Mouse (Mus musculus) cerebellum, postnatal 25 days (tissue): ENCODE measurements around the gene Lrrc23.
"Not testable (repeated sequence)": the region's sequence is repeated elsewhere in the genome, so short reads cannot be mapped to it uniquely, and the experiment has no call there.

Source experiments
- DNase-seq, 2 experiments: peaks; one replicate each; pipeline ENCODE4 v3.0.0; 2021; ENCODE audit warnings: mixed read lengths in 2 of 2

Gene Lrrc23

DNA sequence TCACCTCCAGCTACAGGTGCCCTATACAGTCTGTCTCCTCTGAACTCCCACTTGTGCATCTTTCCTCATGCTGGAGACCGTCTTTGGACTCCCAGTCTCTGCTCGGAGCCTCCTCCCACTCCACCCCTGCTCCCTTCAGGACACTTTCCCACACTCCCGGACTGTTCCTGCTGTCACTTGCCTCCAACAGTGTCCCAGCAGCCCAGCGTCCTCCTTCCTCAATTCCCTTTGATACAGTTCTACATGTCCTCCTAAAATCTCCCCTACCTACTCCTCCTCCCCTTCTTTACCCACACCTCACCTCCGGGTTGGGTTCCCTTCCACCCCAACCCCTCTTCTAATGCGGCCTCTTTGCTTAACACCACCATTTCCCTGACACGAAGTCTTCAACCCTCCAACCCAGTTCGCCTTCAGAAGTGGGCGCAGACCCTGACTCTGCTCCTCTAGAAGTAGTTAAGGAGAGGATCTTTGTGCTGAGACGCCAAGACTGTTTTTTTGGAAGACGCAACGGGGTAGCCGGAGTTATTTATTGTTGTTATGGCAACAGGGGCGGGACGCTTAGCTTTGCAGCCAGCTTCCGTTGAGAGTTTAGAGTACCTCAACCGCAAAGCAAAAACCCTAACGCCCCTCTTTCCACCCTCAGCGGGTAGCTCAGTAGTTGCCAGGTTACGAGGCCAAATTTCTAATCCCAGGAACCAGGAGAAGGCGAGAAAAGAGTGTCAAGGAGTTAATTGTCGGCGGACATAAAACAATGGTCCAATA is at the start of gene Lrrc23:
Gene Lrrc23 (minus strand): TSS at position 506 of the 762 bp plus-strand sequence.
- peak; percentile 52 to 61 for DNase-seq

- peak; percentile 38 to 53 for DNase-seq
These were observed 48.6 kb upstream of the Lrrc23 start for GRCm38 (mm10) chr6:124828101-124828592.

- DNase-seq: no peak
These were observed 42.5 kb upstream of the Lrrc23 start for GRCm38 (mm10) chr6:124822049-124822448.

DNA sequence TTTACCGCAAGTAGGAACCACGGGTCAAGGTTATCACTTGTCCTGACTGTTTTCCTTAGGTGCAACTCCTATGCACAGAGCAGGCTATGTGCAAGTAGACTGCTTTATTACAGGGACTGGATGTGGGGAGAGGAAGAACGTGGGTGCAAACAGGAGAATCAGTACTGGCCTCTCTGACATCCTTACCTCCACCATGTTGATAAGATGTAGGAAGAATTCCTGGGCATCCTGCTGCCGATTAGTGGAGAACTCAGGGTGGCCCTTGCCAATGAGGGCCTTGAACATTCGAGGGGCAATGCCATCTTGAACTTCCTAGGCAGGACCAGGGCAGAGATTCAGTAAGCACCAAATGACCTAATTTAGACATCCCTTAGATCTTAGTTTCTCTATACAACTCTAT is 41.4 kb upstream of the Lrrc23 start:
- DNase-seq: no peak

DNA sequence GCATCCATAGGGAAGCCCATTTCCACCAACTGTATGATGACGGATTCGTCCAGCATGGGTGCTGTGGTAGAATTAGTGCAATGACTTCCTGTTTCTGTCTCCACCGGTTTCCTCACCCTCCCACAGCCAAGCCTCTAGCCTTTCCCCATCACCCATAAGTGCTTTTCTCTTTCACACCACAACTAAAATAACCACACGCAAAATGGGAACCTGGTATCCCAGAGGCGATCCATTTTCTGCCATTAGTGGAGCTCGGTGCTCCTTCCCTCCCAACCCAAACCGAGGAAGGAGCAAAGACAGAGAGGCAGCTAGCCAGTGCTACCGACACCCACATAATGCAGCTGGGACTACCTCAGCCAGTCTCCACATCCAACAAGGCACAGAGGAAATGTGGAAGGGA is 38.4 kb upstream of the Lrrc23 start:
- DNase-seq: no peak

DNA sequence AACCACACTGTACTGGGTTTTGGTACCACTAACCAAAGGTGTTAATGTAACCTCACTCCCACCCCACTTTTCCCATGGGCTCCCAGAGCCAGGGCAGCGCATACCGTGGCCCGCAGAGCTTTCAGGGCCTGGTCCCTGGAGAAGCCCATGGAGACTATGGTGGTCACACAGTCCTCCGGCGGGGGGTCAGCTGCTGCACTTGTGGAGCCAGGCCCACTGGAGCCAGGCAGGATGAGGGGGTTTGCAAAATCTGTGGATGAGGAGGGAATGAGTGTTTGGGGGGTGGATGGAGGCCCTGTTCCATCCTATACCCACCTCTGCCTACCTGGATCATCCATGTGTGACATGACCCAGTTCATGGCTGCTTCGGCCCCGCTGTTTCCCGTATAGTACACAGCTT is 38.0 kb upstream of the Lrrc23 start:
- no peak for DNase-seq

- no peak for DNase-seq
These were observed 37.6 kb upstream of the Lrrc23 start for GRCm38 (mm10) chr6:124817125-124817524.

DNA sequence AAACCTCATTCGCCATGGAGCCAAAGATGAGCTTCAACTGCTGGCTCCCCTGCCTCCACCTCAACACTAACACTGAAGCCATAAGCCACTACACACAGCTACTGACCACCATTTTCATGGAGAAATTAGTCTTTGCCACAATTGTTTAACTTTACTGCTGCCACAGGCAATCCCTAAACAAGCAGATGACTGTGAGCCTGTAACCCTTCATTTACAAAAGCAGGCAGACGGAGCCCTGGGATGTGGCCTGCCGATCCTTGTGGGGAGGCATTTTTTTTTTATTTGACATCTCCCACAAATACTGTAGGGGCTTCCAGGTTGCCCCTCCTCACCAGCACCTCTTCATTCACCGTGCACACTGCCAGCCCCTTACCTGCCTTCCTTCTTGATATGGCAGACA is 37.1 kb upstream of the Lrrc23 start:
- no peak for DNase-seq

DNA sequence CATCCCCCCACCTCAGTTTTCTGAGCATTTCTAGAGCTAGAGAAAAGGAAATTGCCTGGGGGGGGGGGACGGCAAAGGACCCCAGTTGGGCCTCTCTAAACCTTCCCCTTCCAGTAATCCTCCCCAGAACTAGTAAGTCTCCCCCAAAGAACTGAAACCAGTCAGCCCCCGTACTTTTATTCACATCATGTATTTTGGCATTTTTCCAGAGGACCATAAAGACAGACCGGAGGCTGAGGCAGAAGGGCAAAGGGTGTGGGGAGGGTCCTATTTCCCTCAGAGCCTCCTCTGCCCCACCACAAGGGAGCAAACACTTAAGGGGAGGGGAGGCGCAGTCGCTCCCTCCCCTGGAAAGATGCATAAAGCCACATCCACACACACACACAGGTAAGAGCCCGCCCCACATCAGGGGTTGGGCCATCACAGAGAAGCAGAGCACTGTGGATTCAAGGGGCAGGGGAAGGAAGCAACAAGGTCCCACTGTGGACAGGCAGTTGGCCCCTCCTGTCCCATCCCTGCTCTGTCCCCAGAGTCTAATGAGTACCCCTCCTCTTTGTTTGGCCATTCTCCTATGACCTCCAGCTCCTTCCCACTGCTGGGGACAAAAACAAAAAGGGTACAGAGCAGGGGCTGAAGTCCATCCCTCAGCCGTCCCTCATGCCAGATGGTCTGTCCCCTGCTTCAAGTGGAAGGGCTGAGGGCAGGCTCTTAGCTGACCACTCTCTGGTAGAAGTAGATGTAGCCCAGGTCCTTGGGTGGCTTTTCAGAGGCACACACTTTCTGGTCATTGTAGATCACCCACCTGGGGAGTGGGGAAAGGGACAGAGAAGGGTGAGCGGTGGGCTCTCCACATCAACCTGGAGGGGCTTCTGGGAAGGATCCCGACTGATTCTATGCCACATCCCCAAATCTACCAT is 35.6 kb upstream of the Lrrc23 start:
- DNase-seq: no peak

- DNase-seq: no peak
These were observed 34.9 kb upstream of the Lrrc23 start for GRCm38 (mm10) chr6:124814448-124814847.

DNA sequence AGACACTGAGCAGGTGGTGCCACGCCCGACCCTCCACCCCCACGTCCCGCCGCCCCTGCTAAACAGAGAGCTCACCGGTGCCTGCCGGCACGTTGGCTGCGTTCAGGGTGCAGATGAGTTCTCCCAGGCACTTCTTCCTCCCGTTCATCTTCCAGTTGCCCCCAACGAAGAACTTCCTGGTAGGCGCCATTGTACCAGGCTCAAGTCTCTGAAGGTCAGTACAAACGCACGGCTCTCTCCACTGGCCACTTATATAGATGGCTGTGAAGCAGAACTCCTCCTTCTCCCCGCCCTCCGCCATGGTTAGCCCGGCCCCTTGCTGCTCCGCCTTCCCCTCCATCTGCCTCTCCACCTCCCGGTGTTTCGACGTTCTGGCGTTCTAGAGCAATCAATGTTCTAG is 34.4 kb upstream of the Lrrc23 start, which contains the start of gene Tpi1:
Gene Tpi1 (minus strand): TSS at position 364 of the 400 bp plus-strand sequence.
- peak; percentile 93 to 94 for DNase-seq

DNA sequence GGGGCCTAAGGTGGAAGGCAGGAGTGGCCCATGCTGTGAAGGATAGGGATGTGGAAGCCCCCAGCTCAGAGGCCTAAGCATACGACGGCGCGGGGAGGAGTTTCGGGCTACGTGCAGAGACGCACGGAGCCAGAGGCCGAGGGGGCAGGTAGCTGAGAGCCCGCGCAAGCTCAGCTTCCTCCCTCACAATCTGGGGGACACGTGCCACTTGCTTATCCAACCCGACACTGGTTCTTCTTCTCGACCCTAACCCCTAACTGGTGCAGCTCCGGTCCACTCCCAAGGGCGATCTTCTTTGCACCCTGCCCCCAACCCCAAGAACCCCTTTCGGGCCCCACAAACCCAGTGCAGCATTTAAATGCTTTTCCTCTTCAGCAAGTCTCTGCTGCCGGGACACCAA is 34.0 kb upstream of the Lrrc23 start:
- DNase-seq: peak; percentile 79 to 86

- DNase-seq: peak in 1 of 2 experiments; percentile 48
These were observed 33.3 kb upstream of the Lrrc23 start for GRCm38 (mm10) chr6:124812848-124813247.

GRCm38 (mm10) chr6:124811701-124812560 is 32.4 kb upstream of the Lrrc23 start:
- no peak for DNase-seq

DNA sequence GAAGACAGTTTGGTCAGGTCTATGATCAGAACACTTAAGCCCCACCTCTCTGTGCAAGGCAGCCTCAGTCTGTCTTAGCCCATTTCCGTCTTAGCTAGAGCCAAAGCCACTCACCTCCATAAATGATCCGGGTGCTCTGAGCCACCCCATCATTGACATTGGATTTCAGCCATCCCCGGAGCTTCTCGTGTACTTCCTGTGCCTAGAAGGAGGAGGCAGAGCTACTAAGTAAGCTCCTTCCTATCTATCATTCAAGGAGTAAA is 31.8 kb upstream of the Lrrc23 start:
- no peak for DNase-seq

- DNase-seq: not testable (repeated sequence)
These were observed 31.3 kb upstream of the Lrrc23 start for GRCm38 (mm10) chr6:124810566-124811402.

GRCm38 (mm10) chr6:124809775-124810538 is 30.4 kb upstream of the Lrrc23 start:
- DNase-seq: peak; percentile 29 to 49

DNA sequence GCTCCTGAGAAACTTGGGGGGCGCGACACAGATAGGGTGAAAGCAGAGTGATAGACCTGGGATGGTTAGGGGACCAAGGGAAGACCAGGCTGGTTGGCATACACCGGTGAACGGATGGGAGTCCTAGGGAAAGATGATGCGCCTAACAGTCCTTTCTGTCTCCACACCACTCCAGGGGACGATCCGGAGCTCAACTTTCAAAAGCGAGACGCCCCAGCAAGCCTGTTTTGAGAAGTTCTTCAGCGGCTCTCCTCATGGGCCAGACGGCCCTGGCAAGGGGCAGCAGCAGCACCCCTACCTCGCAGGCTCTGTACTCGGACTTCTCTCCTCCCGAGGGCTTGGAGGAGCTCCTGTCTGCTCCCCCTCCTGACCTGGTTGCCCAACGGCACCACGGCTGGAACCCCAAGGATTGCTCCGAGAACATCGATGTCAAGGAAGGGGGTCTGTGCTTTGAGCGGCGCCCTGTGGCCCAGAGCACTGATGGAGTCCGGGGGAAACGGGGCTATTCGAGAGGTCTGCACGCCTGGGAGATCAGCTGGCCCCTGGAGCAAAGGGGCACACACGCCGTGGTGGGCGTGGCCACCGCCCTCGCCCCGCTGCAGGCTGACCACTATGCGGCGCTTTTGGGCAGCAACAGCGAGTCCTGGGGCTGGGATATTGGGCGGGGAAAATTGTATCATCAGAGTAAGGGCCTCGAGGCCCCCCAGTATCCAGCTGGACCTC is 29.7 kb upstream of the Lrrc23 start:
- peak; percentile 90 to 93 for DNase-seq

- DNase-seq: peak; percentile 76 to 79
These were observed 29.0 kb upstream of the Lrrc23 start, which contains the start of gene Spsb2 for GRCm38 (mm10) chr6:124808358-124809012. TSS of gene Spsb2 (plus strand) at chr6:124808661.

GRCm38 (mm10) chr6:124807986-124808357 is 28.4 kb upstream of the Lrrc23 start:
- DNase-seq: peak in 1 of 2 experiments; percentile 14
